Mouse (Mus musculus): ENCODE measurements around the gene Tcp11l2.
A peak's percentile ranks its signal among the peaks of the same experiment; 100 is the strongest.

Tcp11l2 gene

GRCm38 (mm10) chr10:84608361-84608760, 31.9 kb downstream of the Tcp11l2 start:
- no peak for DNase-seq

GRCm38 (mm10) chr10:84610324-84610723, 33.9 kb downstream of the Tcp11l2 start:
- no peak for DNase-seq

- no peak for DNase-seq
Observed at GRCm38 (mm10) chr10:84610783-84611182, 34.4 kb downstream of the Tcp11l2 start.

GRCm38 (mm10) chr10:84611664-84612063, 35.2 kb downstream of the Tcp11l2 start:
- DNase-seq: no peak

GRCm38 (mm10) chr10:84612281-84612680, 35.9 kb downstream of the Tcp11l2 start:
- no peak for DNase-seq

GRCm38 (mm10) chr10:84613366-84613765, 36.9 kb downstream of the Tcp11l2 start:
- DNase-seq: no peak

- no peak for DNase-seq
Observed at GRCm38 (mm10) chr10:84615076-84615475, 38.6 kb downstream of the Tcp11l2 start.

- DNase-seq: peak; percentile 91
Observed at GRCm38 (mm10) chr10:84621826-84622790, 45.7 kb downstream of the Tcp11l2 start, which contains the start of gene Polr3b. TSS of gene Polr3b (plus strand) at chr10:84622292.

- peak; percentile 76 for DNase-seq
Observed at GRCm38 (mm10) chr10:84631182-84631581, 54.8 kb downstream of the Tcp11l2 start.

- DNase-seq: no peak
Observed at GRCm38 (mm10) chr10:84632005-84632404, 55.6 kb downstream of the Tcp11l2 start.

GRCm38 (mm10) chr10:84636656-84637055, 60.2 kb downstream of the Tcp11l2 start:
- DNase-seq: no peak

GRCm38 (mm10) chr10:84638382-84638781, 62.0 kb downstream of the Tcp11l2 start:
- no peak for DNase-seq

- DNase-seq: no peak
Observed at GRCm38 (mm10) chr10:84639525-84640287, 63.3 kb downstream of the Tcp11l2 start.

GRCm38 (mm10) chr10:84640861-84641260, 64.4 kb downstream of the Tcp11l2 start:
- DNase-seq: no peak

GRCm38 (mm10) chr10:84641576-84641975, 65.2 kb downstream of the Tcp11l2 start:
- no peak for DNase-seq

- no peak for DNase-seq
Observed at GRCm38 (mm10) chr10:84645940-84646339, 69.5 kb downstream of the Tcp11l2 start.

- peak; percentile 57 for DNase-seq
Observed at GRCm38 (mm10) chr10:84646506-84647102, 70.2 kb downstream of the Tcp11l2 start.

- DNase-seq: no peak
Observed at GRCm38 (mm10) chr10:84647264-84647663, 70.8 kb downstream of the Tcp11l2 start.

- DNase-seq: no peak
Observed at GRCm38 (mm10) chr10:84648911-84649310, 72.5 kb downstream of the Tcp11l2 start.

GRCm38 (mm10) chr10:84654029-84654428, 77.6 kb downstream of the Tcp11l2 start:
- DNase-seq: no peak

GRCm38 (mm10) chr10:84654731-84655130, 78.3 kb downstream of the Tcp11l2 start:
- DNase-seq: no peak

GRCm38 (mm10) chr10:84656618-84657017, 80.2 kb downstream of the Tcp11l2 start:
- DNase-seq: no peak

- peak; percentile 13 for DNase-seq
Observed at GRCm38 (mm10) chr10:84657437-84658087, 81.1 kb downstream of the Tcp11l2 start.

All from thymus, postnatal 4 days (tissue).